Comparison of ENCODE assay signal across 8 mouse cellular contexts in the genomic region with DNA sequence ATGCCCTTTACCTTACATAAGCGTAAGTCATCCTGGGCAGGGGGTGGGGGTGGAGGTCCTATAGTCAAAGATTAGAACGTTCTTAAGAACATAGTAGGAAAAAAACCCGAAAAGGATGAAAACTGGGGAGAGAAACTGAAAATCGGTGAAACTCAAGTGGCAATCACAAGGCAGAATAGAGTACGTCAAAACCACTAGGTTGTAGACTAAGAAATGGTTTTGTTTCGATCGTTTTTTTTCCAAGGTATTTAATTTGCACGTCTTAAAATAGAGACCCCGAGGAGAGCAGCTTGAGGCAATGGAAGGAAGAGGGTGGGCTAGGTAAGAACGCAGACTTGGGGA. TPM values are rescaled to one million over a fixed set of nuclear protein-coding genes. Genes with fewer than 3 reads are reported as not detected.
DNase-seq lines count a peak whose midpoint lies in the region; ATAC-seq and TF ChIP-seq lines count a peak whose summit lies in the region.

No protein-coding gene starts in this region.

- no peaks in the 10 kb centered on the region for H3K9me3 ChIP-seq in MEL (replicated peaks; ENCODE audit: insufficient read depth, low read length)
- H3K9me3 ChIP-seq in hindbrain, embryonic 11.5 days (ENCODE audit: control insufficient read depth, low read length): no peaks in the 10 kb centered on the region
- no peaks in the 10 kb centered on the region for H3K9me3 ChIP-seq in midbrain, embryonic 12.5 days

- H3K27me3 ChIP-seq in kidney, adult 2 months (replicated peaks; ENCODE audit: control insufficient read depth, insufficient read depth, low read length): no peaks in the 10 kb centered on the region
- no peaks in the 10 kb centered on the region for H3K27me3 ChIP-seq in MEL (ENCODE audit: control insufficient read depth in 1 of 2, insufficient read depth in 2 of 2, low read length in 2 of 2)
- no peaks in the 10 kb centered on the region for H3K27me3 ChIP-seq in hindbrain, embryonic 11.5 days (ENCODE audit: control insufficient read depth, insufficient read depth, low read length)
- peaks cover 9% of the 10 kb centered on the region for H3K27me3 ChIP-seq in midbrain, embryonic 12.5 days

- H3K36me3 ChIP-seq in kidney, adult 2 months (ENCODE audit: control insufficient read depth, insufficient read depth, low read length): no peaks in the 10 kb centered on the region
- peaks cover 0 to 30% of the 10 kb centered on the region in 2 experiments; a peak in 2 of 4 replicates for H3K36me3 ChIP-seq in MEL (ENCODE audit: control insufficient read depth in 1 of 2, insufficient read depth in 2 of 2, low read length in 2 of 2)
- H3K36me3 ChIP-seq in hindbrain, embryonic 11.5 days (ENCODE audit: control insufficient read depth, insufficient read depth, low read length): no peaks in the 10 kb centered on the region
- H3K36me3 ChIP-seq in midbrain, embryonic 12.5 days: no peaks in the 10 kb centered on the region

- H3K4me3 ChIP-seq in kidney, adult 2 months (ENCODE audit: insufficient read depth, low read depth, low read length): peak overlapping the region; percentile 76
- H3K4me3 ChIP-seq in MEL (ENCODE audit: control insufficient read depth in 1 of 2, insufficient read depth in 1 of 2, low read depth in 2 of 2, low read length in 2 of 2): peak overlapping the region; percentile 94 to 100
- peak overlapping the region; percentile 83 for H3K4me3 ChIP-seq in hindbrain, embryonic 11.5 days (ENCODE audit: low read depth, low read length)
- peak overlapping the region; percentile 71 for H3K4me3 ChIP-seq in midbrain, embryonic 12.5 days

- no peak for TF ChIP-seq CTCF in kidney, adult 2 months (conservative IDR thresholded peaks at IDR 0.05; ENCODE audit: insufficient read depth, insufficient read length, low read depth, low read length)
- no peak for TF ChIP-seq CTCF in MEL (IDR thresholded peaks at IDR 0.05 in 2 of 3, conservative IDR thresholded peaks at IDR 0.05 in 1 of 3; ENCODE audit: control insufficient read depth in 1 of 3, insufficient read depth in 1 of 3, low read depth in 2 of 3, low read length in 3 of 3, poor library complexity in 1 of 3, severe bottlenecking in 1 of 3)

- 13% methylated on average over 10 of the region's 10 CpGs for WGBS in kidney, adult 2 months
- WGBS in hindbrain, embryonic 11.5 days: 20% methylated on average over 10 of the region's 10 CpGs
- 10% methylated on average over 10 of the region's 10 CpGs for WGBS in midbrain, embryonic 12.5 days

- H3K4me2 ChIP-seq in hindbrain, embryonic 11.5 days (replicated peaks; ENCODE audit: low read depth, low read length): peak overlapping the region; percentile 49
- peak overlapping the region; percentile 84 for H3K4me2 ChIP-seq in midbrain, embryonic 12.5 days (replicated peaks)

- no peak for TF ChIP-seq RAD21 in MEL (IDR thresholded peaks at IDR 0.05; ENCODE audit: low read depth, low read length)

- H3K9ac ChIP-seq in MEL (ENCODE audit: control insufficient read depth, low read depth, low read length, poor library complexity, severe bottlenecking): peak overlapping the region; percentile 100
- H3K9ac ChIP-seq in hindbrain, embryonic 11.5 days (ENCODE audit: low read depth, low read length): peak overlapping the region; percentile 82
- H3K9ac ChIP-seq in midbrain, embryonic 12.5 days (replicated peaks): peak overlapping the region; percentile 77; the same call in 1 of the 2 replicates

- no peak for DNase-seq in kidney, adult 2 months
- no peak for DNase-seq in kidney, adult 11 months
- no peak for DNase-seq in MEL (ENCODE audit: low read depth, low spot score)
- DNase-seq in hindbrain, embryonic 11.5 days (ENCODE audit: low spot score): no peak
- DNase-seq in cerebellum, adult 8-10 months: no peak
- DNase-seq in adrenal gland, postnatal 14 days: no peak

- no peak for ATAC-seq in hindbrain, embryonic 11.5 days (ENCODE audit: low FRiP score)
- ATAC-seq in midbrain, embryonic 12.5 days (ENCODE audit: low FRiP score, low read depth): no peak
- no peak for ATAC-seq in granulocyte monocyte progenitor cell, adult 5-6 weeks (replicated peaks; ENCODE audit: poor library complexity, severe bottlenecking)

- no peak overlapping the region for H3K27ac ChIP-seq in kidney, adult 2 months (ENCODE audit: insufficient read depth, low read depth, low read length)
- 0 out of 2 replicates have a peak overlapping the region, but pooled peaks have one; percentile 24 for H3K27ac ChIP-seq in MEL (ENCODE audit: control insufficient read depth, low read depth, low read length)
- H3K27ac ChIP-seq in hindbrain, embryonic 11.5 days (ENCODE audit: low read depth, low read length): no peak overlapping the region
- H3K27ac ChIP-seq in midbrain, embryonic 12.5 days (replicated peaks): no peak overlapping the region

- H3K4me1 ChIP-seq in kidney, adult 2 months (ENCODE audit: control insufficient read depth, insufficient read depth, low read length): no peaks in the 10 kb centered on the region
- H3K4me1 ChIP-seq in MEL (ENCODE audit: control insufficient read depth in 1 of 2, insufficient read depth in 2 of 2, low read length in 2 of 2): peaks cover 3 to 18% of the 10 kb centered on the region in 2 experiments
- no peaks in the 10 kb centered on the region for H3K4me1 ChIP-seq in hindbrain, embryonic 11.5 days (replicated peaks; ENCODE audit: control insufficient read depth, insufficient read depth, low read length)
- no peaks in the 10 kb centered on the region for H3K4me1 ChIP-seq in midbrain, embryonic 12.5 days

- TF ChIP-seq POLR2A in kidney, adult 2 months (IDR thresholded peaks at IDR 0.05; ENCODE audit: low read depth, low read length): no peak
- TF ChIP-seq POLR2A in MEL (IDR thresholded peaks at IDR 0.05; ENCODE audit: control insufficient read depth in 1 of 2, insufficient read depth in 1 of 2, low read depth in 1 of 2, low read length in 2 of 2, poor library complexity in 1 of 2): no peak

- TF ChIP-seq EP300 in MEL (IDR thresholded peaks at IDR 0.05; ENCODE audit: low read depth in 1 of 2, low read length in 2 of 2): no peak

- H3K79me2 ChIP-seq in MEL (ENCODE audit: control insufficient read depth, insufficient read depth, low read length, poor library complexity): peaks cover 30% of the 10 kb centered on the region

TF ChIP-seq in MEL, 35 proteins besides CTCF, POLR2A, EP300 and RAD21:
- TF ChIP-seq NELFE (IDR thresholded peaks at IDR 0.05; ENCODE audit: low read depth, low read length): no peak
- no peak for TF ChIP-seq ETS1 (IDR thresholded peaks at IDR 0.05; ENCODE audit: low read depth, low read length)
- no peak for TF ChIP-seq RCOR1 (IDR thresholded peaks at IDR 0.05; ENCODE audit: low read depth, low read length)
- TF ChIP-seq JUND (IDR thresholded peaks at IDR 0.05; ENCODE audit: low read depth, low read length): no peak
- TF ChIP-seq KAT2A (conservative IDR thresholded peaks at IDR 0.05; ENCODE audit: low read depth, low read length): no peak
- TF ChIP-seq CHD1 (IDR thresholded peaks at IDR 0.05; ENCODE audit: low read depth, low read length): no peak
- TF ChIP-seq TBP (IDR thresholded peaks at IDR 0.05; ENCODE audit: low read depth, low read length): no peak
- TF ChIP-seq ELF1 (IDR thresholded peaks at IDR 0.05; ENCODE audit: low read depth, low read length): no peak
- TF ChIP-seq POLR2AphosphoS2 (IDR thresholded peaks at IDR 0.05; ENCODE audit: low read length): no peak
- TF ChIP-seq SIN3A (IDR thresholded peaks at IDR 0.05; ENCODE audit: low read length): no peak
- TF ChIP-seq ZNF384 (IDR thresholded peaks at IDR 0.05; ENCODE audit: low read depth, low read length): no peak
- TF ChIP-seq BHLHE40 (IDR thresholded peaks at IDR 0.05; ENCODE audit: borderline replicate concordance, low read depth, low read length): no peak
- no peak for TF ChIP-seq ZMIZ1 (IDR thresholded peaks at IDR 0.05; ENCODE audit: low read depth, low read length)
- TF ChIP-seq MEF2A (IDR thresholded peaks at IDR 0.05; ENCODE audit: extremely low read depth, insufficient replicate concordance, low read depth, low read length, poor library complexity, severe bottlenecking): no peak
- TF ChIP-seq SMC3 (IDR thresholded peaks at IDR 0.05; ENCODE audit: low read depth, low read length): no peak
- no peak for TF ChIP-seq CHD2 (IDR thresholded peaks at IDR 0.05; ENCODE audit: low read length)
- no peak for TF ChIP-seq ZKSCAN1 (IDR thresholded peaks at IDR 0.05; ENCODE audit: low read depth, low read length)
TF ChIP-seq in MEL: peak in this region for 0.

RNA-seq across cellular contexts. Expression of a gene that starts 1.2 kb away (rescaled TPM):
- polyA plus RNA-seq in kidney, adult 2 months (2012; rRNA removed): 18.5 and 20.0 TPM in 2 replicates
- 7.5 and 11.0 TPM in 2 replicates for total RNA-seq in MEL (2012; rRNA removed)
- polyA plus RNA-seq in MEL (2012; ENCODE audit: insufficient read depth in 1 of 2, insufficient read length in 2 of 2, low read depth in 1 of 2, low replicate concordance in 2 of 2, missing spikeins in 1 of 2): 10 to 100 TPM in 1 of 2 experiments, not detected in 1; 12.1 TPM
- 14.3 and 15.0 TPM in 2 replicates for polyA plus RNA-seq in hindbrain, embryonic 11.5 days (2014; fragmentation: Nextera tagmentation; extraction: Ambion mirVana)
- 14.2 and 15.1 TPM in 2 replicates for polyA plus RNA-seq in midbrain, embryonic 12.5 days (2016; fragmentation: Nextera tagmentation; extraction: Ambion mirVana)
- total RNA-seq in granulocyte monocyte progenitor cell, adult 5-6 weeks (2014; fragmentation: Nextera tagmentation): 42.5 and 55.4 TPM in 2 replicates
- 15.5 and 17.5 TPM in 2 replicates for total RNA-seq in granulocyte monocyte progenitor cell, adult 5-6 weeks (2017)
- 137 and 141 TPM in 2 replicates for total RNA-seq in adrenal gland, postnatal 14 days (2021)

RNA-seq across cellular contexts. Expression of a gene that starts 53.0 kb away (rescaled TPM):
- not detected in 2 replicates for polyA plus RNA-seq in kidney, adult 2 months (2012; rRNA removed)
- total RNA-seq in MEL (2012; rRNA removed): not detected in 2 replicates
- polyA plus RNA-seq in MEL (2012; ENCODE audit: insufficient read depth in 1 of 2, insufficient read length in 2 of 2, low read depth in 1 of 2, low replicate concordance in 2 of 2, missing spikeins in 1 of 2): not detected
- not detected in 2 replicates for polyA plus RNA-seq in hindbrain, embryonic 11.5 days (2014; fragmentation: Nextera tagmentation; extraction: Ambion mirVana)
- not detected in 2 replicates for polyA plus RNA-seq in midbrain, embryonic 12.5 days (2016; fragmentation: Nextera tagmentation; extraction: Ambion mirVana)
- total RNA-seq in granulocyte monocyte progenitor cell, adult 5-6 weeks (2014; fragmentation: Nextera tagmentation): not detected in 2 replicates
- total RNA-seq in granulocyte monocyte progenitor cell, adult 5-6 weeks (2017): not detected in 2 replicates
- not detected in 2 replicates for total RNA-seq in adrenal gland, postnatal 14 days (2021)
